Mouse (Mus musculus) embryonic facial prominence, embryonic 12.5 days (tissue): ENCODE data around the gene Veph1. TPM values are rescaled to one million over a fixed set of nuclear protein-coding genes. Genes with fewer than 3 reads are reported as not detected.
"Not testable (repeated sequence)": the region's sequence is repeated elsewhere in the genome, so short reads cannot be mapped to it uniquely, and the experiment has no call there.

Experiments
- ATAC-seq: fragments of 200-750 bp; cut with Nextera tagmentation; 2 replicates; pipeline ENCODE4 v1.8.0; 2017; ENCODE audit not compliant: insufficient number of reproducible peaks, insufficient read depth, low FRiP score, low TSS enrichment
- H3K27ac ChIP-seq: fragments of 300-500 bp; sonication (generic); 2 replicates; pipeline ENCODE4 v1.5.1; 2016; ENCODE audit warnings: mild to moderate bottlenecking
- H3K27me3 ChIP-seq: fragments of 300-500 bp; sonication (generic); 2 replicates; pipeline ENCODE4 v1.6.1; 2016; ENCODE audit warnings: mild to moderate bottlenecking, moderate library complexity
- H3K36me3 ChIP-seq: fragments of 300-500 bp; sonication (generic); 2 replicates; pipeline ENCODE4 v1.6.1; 2016; ENCODE audit warnings: mild to moderate bottlenecking
- H3K4me1 ChIP-seq: fragments of 300-500 bp; sonication (generic); 2 replicates; pipeline ENCODE4 v1.6.1; 2016
- H3K4me2 ChIP-seq: fragments of 300-500 bp; sonication (generic); replicated peaks from 2 replicates; pipeline ENCODE4 v1.6.1; 2016; ENCODE audit warnings: mild to moderate bottlenecking, moderate library complexity
- H3K4me3 ChIP-seq: fragments of 300-500 bp; sonication (generic); 2 replicates; pipeline ENCODE4 v1.5.1; 2016; ENCODE audit warnings: mild to moderate bottlenecking
- H3K9ac ChIP-seq: fragments of 300-500 bp; sonication (generic); 2 replicates; pipeline ENCODE4 v1.6.1; 2016; ENCODE audit warnings: mild to moderate bottlenecking, moderate library complexity
- H3K9me3 ChIP-seq: fragments of 300-500 bp; sonication (generic); 2 replicates; pipeline ENCODE4 v1.6.1; 2016; ENCODE audit warnings: mild to moderate bottlenecking, moderate library complexity
- WGBS: fragments of 180-500 bp; shearing (Covaris S2); methylation state at CpG from one replicate; pipeline ENCODE4 v1.1.7; 2016; 5-methylcytosine and 5-hydroxymethylcytosine counted together
- polyA plus RNA-seq: library from polyadenylated mRNA; unstranded; fragments of >200 nt; fragmentation: Nextera tagmentation; extraction: Ambion mirVana; gene quantifications from 2 replicates; pipeline ENCODE4 v1.2.1, GENCODE M21; 2016

Veph1 gene
- polyA plus RNA-seq, 1 experiment from 2014 or later, result 5.8 TPM

GRCm38 (mm10) chr3:66294729-66295128 is 1.9 kb downstream of the Veph1 start:
- Histone ChIP-seq H3K9ac (no peak overlapping the region), H3K36me3 (no peaks in the 10 kb centered on the region), H3K4me3 (no peak overlapping the region), H3K4me2 (no peak overlapping the region), H3K27ac (no peak overlapping the region), H3K4me1 (peaks cover 9% of the 10 kb centered on the region), H3K27me3 (no peaks in the 10 kb centered on the region), H3K9me3 (no peaks in the 10 kb centered on the region)
- 84% methylated on average over 3 of the region's 3 CpGs for WGBS
- no peak for ATAC-seq

GRCm38 (mm10) chr3:66292356-66292946 is 4.2 kb downstream of the Veph1 start:
- H3K27me3 ChIP-seq, result no peaks in the 10 kb centered on the region
- peak overlapping the region; percentile 27 for H3K4me3 ChIP-seq
- no peaks in the 10 kb centered on the region for H3K9me3 ChIP-seq
- H3K4me1 ChIP-seq, result peaks cover 9% of the 10 kb centered on the region
- peak overlapping the region; percentile 45 for H3K4me2 ChIP-seq
- no peak overlapping the region; the same call in 1 of the 2 replicates for H3K9ac ChIP-seq
- H3K27ac ChIP-seq, result peak overlapping the region; percentile 81
- H3K36me3 ChIP-seq, result no peaks in the 10 kb centered on the region
- peak; percentile 85 for ATAC-seq
- WGBS, result 2% methylated on average over 20 of the region's 20 CpGs

GRCm38 (mm10) chr3:66263270-66263669 is 33.4 kb downstream of the Veph1 start:
- 89% methylated on average over 4 of the region's 4 CpGs for WGBS
- Histone ChIP-seq H3K4me2 (no peak overlapping the region), H3K36me3 (no peaks in the 10 kb centered on the region), H3K9ac (no peak overlapping the region), H3K27me3 (no peaks in the 10 kb centered on the region), H3K4me1 (no peaks in the 10 kb centered on the region), H3K27ac (no peak overlapping the region), H3K4me3 (no peak overlapping the region), H3K9me3 (no peaks in the 10 kb centered on the region)
- no peak for ATAC-seq

DNA sequence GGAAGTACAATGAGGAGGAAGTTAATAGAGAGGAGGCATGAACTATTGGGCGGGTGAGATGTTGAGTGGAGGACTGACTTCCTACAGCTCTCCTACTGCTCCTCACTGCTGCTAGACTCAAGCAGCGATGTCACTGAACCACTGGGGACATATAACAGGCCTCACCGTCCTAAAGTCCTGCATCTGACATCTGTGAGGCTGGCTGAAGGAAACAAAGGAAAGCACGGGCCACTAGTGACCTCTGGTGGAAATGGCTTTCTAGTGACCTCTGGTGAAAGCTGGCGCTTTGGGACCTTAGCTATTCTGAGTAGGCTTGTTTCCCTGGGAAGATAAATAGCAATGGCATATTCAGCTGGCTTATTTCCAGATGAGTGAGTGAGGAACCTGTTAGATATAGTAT is 34.3 kb downstream of the Veph1 start:
- Histone ChIP-seq H3K4me1 (no peaks in the 10 kb centered on the region), H3K9ac (no peak overlapping the region), H3K4me2 (no peak overlapping the region), H3K27me3 (no peaks in the 10 kb centered on the region), H3K36me3 (no peaks in the 10 kb centered on the region), H3K4me3 (no peak overlapping the region), H3K9me3 (no peaks in the 10 kb centered on the region), H3K27ac (no peak overlapping the region)
- no peak for ATAC-seq
- 34% methylated on average over 5 of the region's 5 CpGs for WGBS

DNA sequence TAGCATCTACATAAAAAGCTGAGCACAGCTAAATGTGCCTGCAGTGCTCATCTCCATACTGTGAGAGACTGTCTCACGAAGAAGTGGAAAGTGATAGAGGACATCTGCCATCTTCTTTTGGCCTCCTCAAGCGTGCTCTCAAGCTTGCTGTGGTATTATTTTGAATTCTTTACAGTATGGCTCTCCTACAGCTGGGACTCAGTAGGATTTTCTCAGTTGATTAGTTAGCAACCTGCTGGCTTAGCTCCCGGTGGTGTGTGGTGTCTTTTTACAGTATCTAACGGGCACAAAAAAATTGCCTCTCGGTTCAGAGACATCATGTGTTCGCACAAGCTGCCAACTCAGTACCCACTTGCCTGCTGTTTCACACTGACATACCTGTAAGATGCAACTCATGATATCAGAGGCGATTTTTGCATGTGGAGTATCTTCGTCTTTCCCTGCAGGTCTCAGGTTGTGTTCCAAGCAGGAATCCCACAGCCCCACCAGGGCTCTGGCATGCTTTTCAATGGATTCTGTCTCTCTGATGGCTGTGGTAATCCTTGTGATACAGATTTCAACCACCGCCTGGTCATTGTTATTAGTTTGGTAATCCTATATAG is 42.0 kb downstream of the Veph1 start:
- H3K27ac ChIP-seq, result no peak overlapping the region
- no peaks in the 10 kb centered on the region for H3K9me3 ChIP-seq
- no peak overlapping the region for H3K9ac ChIP-seq
- H3K27me3 ChIP-seq, result no peaks in the 10 kb centered on the region
- 80% methylated on average over 9 of the region's 9 CpGs for WGBS
- H3K36me3 ChIP-seq, result no peaks in the 10 kb centered on the region
- no peaks in the 10 kb centered on the region for H3K4me1 ChIP-seq
- ATAC-seq, result no peak
- H3K4me2 ChIP-seq, result no peak overlapping the region
- H3K4me3 ChIP-seq, result no peak overlapping the region

- no peak overlapping the region for H3K27ac ChIP-seq
- 71% methylated on average over 7 of the region's 7 CpGs for WGBS
- ATAC-seq, result no peak
Observed at GRCm38 (mm10) chr3:66251842-66252241, 44.8 kb downstream of the Veph1 start.

DNA sequence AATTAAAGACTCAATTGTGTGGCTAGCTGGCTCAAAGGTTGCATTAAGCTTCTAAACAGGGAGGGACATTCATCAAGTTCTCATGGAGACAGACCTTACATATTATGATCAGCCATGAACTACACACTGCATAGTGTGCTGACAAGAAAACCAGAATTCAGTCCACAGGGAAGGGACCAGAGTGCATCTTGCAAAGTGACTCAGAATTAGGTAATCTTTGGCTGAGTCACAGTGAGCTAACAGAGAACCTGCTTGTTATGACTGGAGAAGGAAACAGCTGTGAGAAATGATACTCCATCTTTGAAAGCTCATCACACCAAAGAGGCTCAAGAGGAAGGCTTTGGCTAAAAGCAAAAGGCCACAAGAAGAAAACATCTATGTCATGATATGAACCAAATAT is 56.2 kb downstream of the Veph1 start:
- Histone ChIP-seq H3K27ac (no peak overlapping the region), H3K4me3 (no peak overlapping the region), H3K4me1 (no peaks in the 10 kb centered on the region), H3K27me3 (no peaks in the 10 kb centered on the region), H3K9ac (no peak overlapping the region), H3K9me3 (no peaks in the 10 kb centered on the region), H3K36me3 (no peaks in the 10 kb centered on the region), H3K4me2 (no peak overlapping the region)
- ATAC-seq, result no peak

More at GRCm38 (mm10) chr3:66251842-66252241, 44.8 kb downstream of the Veph1 start:
- Histone ChIP-seq H3K4me3 (no peak overlapping the region), H3K27me3 (no peaks in the 10 kb centered on the region), H3K4me2 (no peak overlapping the region), H3K9me3 (no peaks in the 10 kb centered on the region), H3K9ac (no peak overlapping the region), H3K36me3 (no peaks in the 10 kb centered on the region), H3K4me1 (no peaks in the 10 kb centered on the region)

GRCm38 (mm10) chr3:66236234-66236871 is 60.3 kb downstream of the Veph1 start:
- WGBS, result 43% methylated on average over 4 of the region's 4 CpGs
- ATAC-seq, result not testable (repeated sequence)

DNA sequence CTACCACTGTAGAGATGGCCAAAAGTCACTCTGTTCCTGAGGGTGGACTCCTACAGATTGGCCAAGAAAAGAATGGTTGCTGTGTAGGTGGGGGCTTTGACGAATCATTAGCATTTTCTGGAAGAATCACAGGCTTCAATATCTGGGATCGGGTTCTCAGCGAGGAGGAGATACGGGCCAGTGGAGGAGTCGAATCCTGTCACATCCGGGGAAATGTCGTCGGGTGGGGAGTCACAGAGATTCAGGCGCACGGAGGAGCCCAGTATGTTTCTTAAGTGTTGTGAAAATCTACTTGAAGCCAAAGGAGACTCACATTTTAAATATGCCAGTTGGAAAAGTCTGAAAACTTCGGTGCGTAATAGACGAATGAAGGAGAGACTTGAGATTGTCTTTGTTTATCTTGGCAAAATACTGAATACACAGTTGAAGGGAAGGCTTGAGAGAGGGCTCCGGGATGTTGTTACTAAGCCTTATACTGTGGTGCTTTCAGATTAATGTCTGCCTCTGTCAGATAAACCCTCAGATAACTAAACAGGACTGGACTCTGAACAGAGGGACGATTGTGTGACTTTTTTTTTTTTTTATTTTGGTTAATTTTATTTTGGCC is 71.6 kb downstream of the Veph1 start:
- no peak for ATAC-seq
- Histone ChIP-seq H3K9me3 (no peaks in the 10 kb centered on the region), H3K4me1 (peaks cover 10% of the 10 kb centered on the region; the same call in 1 of the 2 replicates), H3K27ac (peak overlapping the region; percentile 57), H3K36me3 (peaks cover 4% of the 10 kb centered on the region; the same call in 1 of the 2 replicates), H3K27me3 (no peaks in the 10 kb centered on the region), H3K9ac (no peak overlapping the region), H3K4me2 (no peak overlapping the region), H3K4me3 (no peak overlapping the region)
- WGBS, result 76% methylated on average over 15 of the region's 15 CpGs

More at GRCm38 (mm10) chr3:66236234-66236871, 60.3 kb downstream of the Veph1 start:
- H3K27me3 ChIP-seq, H3K9ac ChIP-seq, H3K27ac ChIP-seq, H3K4me1 ChIP-seq, H3K4me3 ChIP-seq, H3K4me2 ChIP-seq, H3K9me3 ChIP-seq, H3K36me3 ChIP-seq: not testable (repeated sequence)

GRCm38 (mm10) chr3:66221243-66221611 is 75.4 kb downstream of the Veph1 start:
- H3K36me3 ChIP-seq, result peaks cover 4% of the 10 kb centered on the region; the same call in 1 of the 2 replicates
- peak overlapping the region; percentile 94 for H3K27ac ChIP-seq
- peak overlapping the region; percentile 93 for H3K4me2 ChIP-seq
- H3K27me3 ChIP-seq, result no peaks in the 10 kb centered on the region
- ATAC-seq, result peak; percentile 75
- H3K9ac ChIP-seq, result peak overlapping the region; percentile 87
- under 1% methylated on average over 11 of the region's 11 CpGs for WGBS
- no peaks in the 10 kb centered on the region for H3K9me3 ChIP-seq
- peak overlapping the region; percentile 64 for H3K4me3 ChIP-seq
- H3K4me1 ChIP-seq, result peaks cover 20% of the 10 kb centered on the region; the same call in 1 of the 2 replicates

- peaks cover 4% of the 10 kb centered on the region; the same call in 1 of the 2 replicates for H3K36me3 ChIP-seq
- peak overlapping the region; percentile 64 for H3K4me3 ChIP-seq
- H3K27ac ChIP-seq, result peak overlapping the region; percentile 94
- peak; percentile 72 for ATAC-seq
- under 1% methylated on average over 54 of the region's 54 CpGs for WGBS
- H3K4me1 ChIP-seq, result peaks cover 26% of the 10 kb centered on the region; the same call in 1 of the 2 replicates
- H3K9me3 ChIP-seq, result no peaks in the 10 kb centered on the region
- H3K4me2 ChIP-seq, result peak overlapping the region; percentile 93
- H3K9ac ChIP-seq, result peak overlapping the region; percentile 87
- H3K27me3 ChIP-seq, result no peaks in the 10 kb centered on the region
Observed at GRCm38 (mm10) chr3:66220554-66221242, 75.9 kb downstream of the Veph1 start.
